ENCODE assay signal across 22 mouse cellular contexts in genomic region chr4:101715805-101716204, GRCm38 (mm10). TPM values are rescaled to one million over a fixed set of nuclear protein-coding genes. Genes with fewer than 3 reads are reported as not detected.
"Had no signal": no experiment of that assay in that cellular context is flagged by ENCODE, and none has a peak within 500 bp of the region (broad histone marks: within the 10 kb centered on the region; RNA-seq: fewer than 3 reads in every experiment).

No protein-coding gene starts in this region.

- DNase-seq: cerebellum, adult 9-10 months; cerebellum, adult 9-11 months; cerebellum, postnatal 10 days; cerebellum, postnatal 14 days; cerebellum, postnatal 25 days; cerebellum, postnatal 36 days; embryo, embryonic 11 days; forebrain, postnatal 0 days; gastrocnemius, adult 2 months; gastrocnemius, postnatal 10 days; gastrocnemius, postnatal 14 days; gastrocnemius, postnatal 25 days; gastrocnemius, postnatal 36 days; heart, adult 11 months; heart, adult 18-20 months; heart, adult 2 months had no signal

- H3K27me3 ChIP-seq: embryonic facial prominence, embryonic 15.5 days had no signal

- ATAC-seq: forebrain, embryonic 13.5 days; forebrain, embryonic 14.5 days; forebrain, embryonic 15.5 days; forebrain, embryonic 16.5 days; forebrain, postnatal 0 days had no signal

RNA-seq across cellular contexts. Expression of gene Lepr, which starts 1.4 kb away (rescaled TPM):
- polyA plus RNA-seq: erythroblast, embryonic 14.5 days had no signal
